Mouse (Mus musculus) CH12.LX (cell line): ENCODE data around the gene Lekr1.

Experiments used
- BHLHE40 ChIP-seq: IDR thresholded peaks from 2 replicates; pipeline ENCODE4 v1.6.1; 2011; ENCODE audit warnings: mild to moderate bottlenecking, low read depth, low read length, improper control_type of control experiment
- CTCF ChIP-seq, 2 experiments: IDR thresholded peaks in 1 of 2; conservative IDR thresholded peaks in 1 of 2; 2 replicates each; pipeline ENCODE4 v1.5.1; 2011 to 2012; ENCODE audit warnings: low read depth in 2 of 2, low read length in 2 of 2, improper control_type of control experiment in 1 of 2, inconsistent platforms in 1 of 2, mild to moderate bottlenecking in 1 of 2, moderate library complexity in 1 of 2
- EP300 ChIP-seq: IDR thresholded peaks from 2 replicates; pipeline ENCODE4 v1.6.1; 2011; ENCODE audit warnings: low read length, improper control_type of control experiment
- ETS1 ChIP-seq: conservative IDR thresholded peaks from 2 replicates; pipeline ENCODE4 v1.6.1; 2012; ENCODE audit warnings: low read depth, mild to moderate bottlenecking, inconsistent platforms, low read length, improper control_type of control experiment, moderate library complexity
- HCFC1 ChIP-seq: IDR thresholded peaks from 2 replicates; pipeline ENCODE4 v1.6.1; 2012; ENCODE audit warnings: low read depth, mild to moderate bottlenecking, inconsistent platforms, low read length, improper control_type of control experiment
- IRF4 ChIP-seq: IDR thresholded peaks from 2 replicates; pipeline ENCODE4 v1.6.1; 2014; ENCODE audit warnings: low read depth, mild to moderate bottlenecking, inconsistent platforms, low read length, improper control_type of control experiment
- MEF2A ChIP-seq: IDR thresholded peaks from 2 replicates; pipeline ENCODE4 v1.6.1; 2014; ENCODE audit warnings: low read depth, mild to moderate bottlenecking, inconsistent platforms, low read length, improper control_type of control experiment, borderline replicate concordance
- POLR2A ChIP-seq: IDR thresholded peaks from 2 replicates; pipeline ENCODE4 v1.6.1; 2011; ENCODE audit warnings: low read depth, mild to moderate bottlenecking, improper control_type of control experiment, low read length
- ZKSCAN1 ChIP-seq: IDR thresholded peaks from 2 replicates; pipeline ENCODE4 v1.6.1; 2012; ENCODE audit warnings: low read depth, inconsistent platforms, low read length, improper control_type of control experiment, borderline replicate concordance

- no peak for TF ChIP-seq CTCF (conservative IDR thresholded peaks at IDR 0.05 in 1 of 2, IDR thresholded peaks at IDR 0.05 in 1 of 2; ENCODE audit: low read depth in 2 of 2, low read length in 2 of 2)
- no peak for TF ChIP-seq POLR2A
- no peak for TF ChIP-seq IRF4
- no peak for TF ChIP-seq HCFC1
- no peak for TF ChIP-seq MEF2A
- no peak for TF ChIP-seq ETS1
- TF ChIP-seq EP300, result no peak
- no peak for TF ChIP-seq ZKSCAN1
- TF ChIP-seq BHLHE40, result no peak
Observed at GRCm38 (mm10) chr3:65836435-65836834, 170.4 kb downstream of the Lekr1 start.
